Mouse (Mus musculus): ENCODE results near the gene Wap.

Gene Wap

GRCm38 (mm10) chr11:6626388-6626772, 12.1 kb downstream of the Wap start:
- no peak for DNase-seq

GRCm38 (mm10) chr11:6625478-6626387, 12.7 kb downstream of the Wap start, which contains the start of gene Tbrg4:
TSS of gene Tbrg4 (minus strand) at chr11:6626067.
- DNase-seq: peak; percentile 94

GRCm38 (mm10) chr11:6624619-6625382, 13.6 kb downstream of the Wap start:
- no peak for DNase-seq

- DNase-seq: no peak
Measured at GRCm38 (mm10) chr11:6623704-6624103, 14.7 kb downstream of the Wap start.

GRCm38 (mm10) chr11:6615250-6616205, 22.9 kb downstream of the Wap start:
- no peak for DNase-seq

GRCm38 (mm10) chr11:6605491-6606399, 32.7 kb downstream of the Wap start, which contains the start of gene Nacad:
TSS of gene Nacad (minus strand) at chr11:6606053.
- DNase-seq: peak; percentile 78

- no peak for DNase-seq
Measured at GRCm38 (mm10) chr11:6605021-6605481, 33.4 kb downstream of the Wap start.

GRCm38 (mm10) chr11:6604604-6604936, 33.9 kb downstream of the Wap start:
- DNase-seq: peak; percentile 10

GRCm38 (mm10) chr11:6603887-6604603, 34.4 kb downstream of the Wap start:
- peak; percentile 63 for DNase-seq

- peak; percentile 20 for DNase-seq
Measured at GRCm38 (mm10) chr11:6603224-6603623, 35.2 kb downstream of the Wap start.

GRCm38 (mm10) chr11:6602662-6603061, 35.8 kb downstream of the Wap start:
- DNase-seq: no peak

- DNase-seq: no peak
Measured at GRCm38 (mm10) chr11:6601649-6602480, 36.6 kb downstream of the Wap start.

- DNase-seq: peak; percentile 8
Measured at GRCm38 (mm10) chr11:6600284-6600944, 38.0 kb downstream of the Wap start.

- peak; percentile 9 for DNase-seq
Measured at GRCm38 (mm10) chr11:6599831-6600230, 38.6 kb downstream of the Wap start.

- peak; percentile 16 for DNase-seq
Measured at GRCm38 (mm10) chr11:6599011-6599681, 39.3 kb downstream of the Wap start.

- DNase-seq: peak; percentile 14
Measured at GRCm38 (mm10) chr11:6598191-6598889, 40.1 kb downstream of the Wap start.

GRCm38 (mm10) chr11:6597523-6597922, 40.9 kb downstream of the Wap start:
- DNase-seq: no peak

- no peak for DNase-seq
Measured at GRCm38 (mm10) chr11:6596616-6597015, 41.8 kb downstream of the Wap start.

Measured in right cerebral cortex, postnatal 25 days (tissue).